Comparison of ENCODE assay signal across 12 mouse cellular contexts in genomic region chr4:62427978-62428758, GRCm38 (mm10). TPM values are rescaled to one million over a fixed set of nuclear protein-coding genes. Genes with fewer than 3 reads are reported as not detected.
A peak's percentile ranks its signal among the peaks of the same experiment; 100 is the strongest.
DNase-seq lines count a peak whose midpoint lies in the region; ATAC-seq lines count a peak whose summit lies in the region.
"Had no signal": no experiment of that assay in that cellular context is flagged by ENCODE, and none has a peak within 500 bp of the region (broad histone marks: within the 10 kb centered on the region; RNA-seq: fewer than 3 reads in every experiment).

No protein-coding gene starts in this region.

- intact Hi-C loops in gastrocnemius, postnatal 14 days (cut with DNase I; ENCODE audit: low total_unique reads): no loop called here

- H3K27me3 ChIP-seq in limb, embryonic 11.5 days (ENCODE audit: control insufficient read depth, insufficient read depth, low read length): no peaks in the 10 kb centered on the region
- no peaks in the 10 kb centered on the region for H3K27me3 ChIP-seq in limb, embryonic 10.5 days (ENCODE audit: low read depth, poor library complexity, severe bottlenecking)
- no peaks in the 10 kb centered on the region for H3K27me3 ChIP-seq in limb, embryonic 15.5 days

- no peaks in the 10 kb centered on the region for H3K4me1 ChIP-seq in limb, embryonic 11.5 days (ENCODE audit: control insufficient read depth, insufficient read depth, low read length)
- 0 out of 2 replicates have a peak, but pooled peaks cover 2% of the 10 kb centered on the region for H3K4me1 ChIP-seq in limb, embryonic 10.5 days
- H3K4me1 ChIP-seq in limb, embryonic 15.5 days: no peaks in the 10 kb centered on the region; the same call in 1 of the 2 replicates

- H3K4me3 ChIP-seq in limb, embryonic 11.5 days (ENCODE audit: low read depth, low read length): no peak overlapping the region
- no peak overlapping the region for H3K4me3 ChIP-seq in limb, embryonic 10.5 days
- no peak overlapping the region for H3K4me3 ChIP-seq in limb, embryonic 15.5 days

- peaks cover 15% of the 10 kb centered on the region for H3K36me3 ChIP-seq in limb, embryonic 11.5 days (ENCODE audit: control insufficient read depth, insufficient read depth, low read length)
- H3K36me3 ChIP-seq in limb, embryonic 10.5 days: peaks cover 30% of the 10 kb centered on the region
- H3K36me3 ChIP-seq in limb, embryonic 15.5 days: peaks cover 30% of the 10 kb centered on the region

- no peak overlapping the region for H3K27ac ChIP-seq in limb, embryonic 11.5 days (replicated peaks; ENCODE audit: low read depth, low read length)
- H3K27ac ChIP-seq in limb, embryonic 10.5 days: no peak overlapping the region
- H3K27ac ChIP-seq in limb, embryonic 15.5 days: no peak overlapping the region

- no peak overlapping the region for H3K9ac ChIP-seq in limb, embryonic 11.5 days (ENCODE audit: low read length)
- no peak overlapping the region for H3K9ac ChIP-seq in limb, embryonic 15.5 days

- ATAC-seq in limb, embryonic 11.5 days (ENCODE audit: insufficient number of reproducible peaks, low FRiP score, low TSS enrichment, low read depth): 0 out of 2 replicates have a peak, but pooled peaks have one; percentile 26
- ATAC-seq in limb, embryonic 15.5 days (ENCODE audit: insufficient number of reproducible peaks, low FRiP score, low TSS enrichment, low read depth): peak; percentile 55; the same call in 1 of the 2 replicates

- H3K9me3 ChIP-seq in limb, embryonic 11.5 days (ENCODE audit: control insufficient read depth, low read length): no peaks in the 10 kb centered on the region
- H3K9me3 ChIP-seq in limb, embryonic 10.5 days (replicated peaks): no peaks in the 10 kb centered on the region
- no peaks in the 10 kb centered on the region for H3K9me3 ChIP-seq in limb, embryonic 15.5 days
- H3K9me3 ChIP-seq: G1E had no signal

- peak; percentile 13 for DNase-seq in gastrocnemius, postnatal 14 days
- no peak for DNase-seq in gastrocnemius, postnatal 25 days
- no peak for DNase-seq in limb, embryonic 11.5 days (ENCODE audit: low spot score)
- no peak for DNase-seq in limb, embryonic 10.5 days (ENCODE audit: low spot score)
- DNase-seq in cerebellum, postnatal 14 days: peak; percentile 26 to 31
- DNase-seq in frontal cortex, postnatal 25 days (ENCODE audit: low spot score in 2 of 2): no peak
- no peak for DNase-seq in neural tube, embryonic 10.5 days (ENCODE audit: extremely low spot score, low spot score)
- DNase-seq: left cerebral cortex, postnatal 4 days had no signal

- no peak overlapping the region for H3K4me2 ChIP-seq in limb, embryonic 11.5 days (ENCODE audit: low read depth, severe bottlenecking)
- no peak overlapping the region for H3K4me2 ChIP-seq in limb, embryonic 15.5 days

- WGBS in limb, embryonic 11.5 days: 73% methylated on average over 17 of the region's 17 CpGs
- WGBS in limb, embryonic 10.5 days: 79% methylated on average over 17 of the region's 17 CpGs
- 76% methylated on average over 17 of the region's 17 CpGs for WGBS in limb, embryonic 15.5 days

RNA-seq across cellular contexts. Expression of gene Rnf183, which starts 6.9 kb away (rescaled TPM):
- not detected for total RNA-seq in gastrocnemius, postnatal 14 days (2021)
- total RNA-seq in gastrocnemius, postnatal 25 days (2021): not detected
- polyA plus RNA-seq in limb, embryonic 11.5 days (2014; fragmentation: Nextera tagmentation; extraction: Ambion mirVana): not detected in 2 replicates
- polyA plus RNA-seq in limb, embryonic 10.5 days (2016; fragmentation: Nextera tagmentation; extraction: Ambion mirVana): not detected in 2 replicates
- not detected in 2 replicates for polyA plus RNA-seq in limb, embryonic 15.5 days (2015; fragmentation: Nextera tagmentation; extraction: Ambion mirVana)
- total RNA-seq: common myeloid progenitor, adult 5-6 weeks; G1E; gastrocnemius, adult 18-20 months; left cerebral cortex, postnatal 4 days had no signal
- polyA plus RNA-seq: G1E had no signal

RNA-seq across cellular contexts. Expression of gene Prpf4, which starts 19.6 kb away (rescaled TPM):
- 10 to 100 TPM; 13.7 to 13.8 TPM for total RNA-seq in gastrocnemius, postnatal 14 days (2021)
- total RNA-seq in gastrocnemius, postnatal 25 days (2021): 10 to 100 TPM; 13.3 to 15.1 TPM
- polyA plus RNA-seq in limb, embryonic 11.5 days (2014; fragmentation: Nextera tagmentation; extraction: Ambion mirVana): 36.6 and 37.3 TPM in 2 replicates
- 38.4 and 38.6 TPM in 2 replicates for polyA plus RNA-seq in limb, embryonic 10.5 days (2016; fragmentation: Nextera tagmentation; extraction: Ambion mirVana)
- polyA plus RNA-seq in limb, embryonic 15.5 days (2015; fragmentation: Nextera tagmentation; extraction: Ambion mirVana): 18.7 and 18.8 TPM in 2 replicates

RNA-seq across cellular contexts. Expression of gene Cdc26, which starts 19.7 kb away (rescaled TPM):
- 10 to 100 TPM; 40.5 to 46.3 TPM for total RNA-seq in gastrocnemius, postnatal 14 days (2021)
- total RNA-seq in gastrocnemius, postnatal 25 days (2021): 10 to 100 TPM; 40.4 to 43.7 TPM
- polyA plus RNA-seq in limb, embryonic 11.5 days (2014; fragmentation: Nextera tagmentation; extraction: Ambion mirVana): 223 and 254 TPM in 2 replicates
- polyA plus RNA-seq in limb, embryonic 10.5 days (2016; fragmentation: Nextera tagmentation; extraction: Ambion mirVana): 223 and 233 TPM in 2 replicates
- 156 and 159 TPM in 2 replicates for polyA plus RNA-seq in limb, embryonic 15.5 days (2015; fragmentation: Nextera tagmentation; extraction: Ambion mirVana)

RNA-seq across cellular contexts. Expression of gene Wdr31, which starts 42.5 kb away (rescaled TPM):
- under 1 TPM; 0.31 to 0.37 TPM for total RNA-seq in gastrocnemius, postnatal 14 days (2021)
- not detected for total RNA-seq in gastrocnemius, postnatal 25 days (2021)
- 7.6 and 8.1 TPM in 2 replicates for polyA plus RNA-seq in limb, embryonic 11.5 days (2014; fragmentation: Nextera tagmentation; extraction: Ambion mirVana)
- polyA plus RNA-seq in limb, embryonic 10.5 days (2016; fragmentation: Nextera tagmentation; extraction: Ambion mirVana): 10.5 and 13.4 TPM in 2 replicates
- polyA plus RNA-seq in limb, embryonic 15.5 days (2015; fragmentation: Nextera tagmentation; extraction: Ambion mirVana): 4.2 and 4.3 TPM in 2 replicates

RNA-seq across cellular contexts. Expression of gene Bspry, which starts 51.7 kb away (rescaled TPM):
- under 1 TPM; 0.24 to 0.53 TPM for total RNA-seq in gastrocnemius, postnatal 14 days (2021)
- total RNA-seq in gastrocnemius, postnatal 25 days (2021): under 1 TPM; 0.15 to 0.16 TPM
- polyA plus RNA-seq in limb, embryonic 11.5 days (2014; fragmentation: Nextera tagmentation; extraction: Ambion mirVana): 0.91 and 1.2 TPM in 2 replicates
- 1.0 and 1.3 TPM in 2 replicates for polyA plus RNA-seq in limb, embryonic 10.5 days (2016; fragmentation: Nextera tagmentation; extraction: Ambion mirVana)
- 15.3 and 19.4 TPM in 2 replicates for polyA plus RNA-seq in limb, embryonic 15.5 days (2015; fragmentation: Nextera tagmentation; extraction: Ambion mirVana)
- total RNA-seq: gastrocnemius, adult 18-20 months had no signal

Comparison
In these comparisons a context has a peak if more than half of its experiments do, and no peak if none do; other contexts are left out.
1. DNase-seq: peak in gastrocnemius, postnatal 14 days (single experiment) and cerebellum, postnatal 14 days (2 of 2); none in gastrocnemius, postnatal 25 days (single experiment), limb, embryonic 11.5 days (single experiment), limb, embryonic 10.5 days (single experiment), frontal cortex, postnatal 25 days (0 of 2) and neural tube, embryonic 10.5 days (single experiment).